Mouse (Mus musculus) c-Kit-negative CD71-positive TER-119-positive erythroid progenitor cells, embryonic 14.5 days (primary cell): ENCODE measurements around the gene Mfsd4a.

Source experiments
- DNase-seq: peaks from one replicate; pipeline ENCODE4 v3.0.0-alpha.2; 2013; ENCODE audit warnings: low read depth, low spot score

Mfsd4a gene

DNA sequence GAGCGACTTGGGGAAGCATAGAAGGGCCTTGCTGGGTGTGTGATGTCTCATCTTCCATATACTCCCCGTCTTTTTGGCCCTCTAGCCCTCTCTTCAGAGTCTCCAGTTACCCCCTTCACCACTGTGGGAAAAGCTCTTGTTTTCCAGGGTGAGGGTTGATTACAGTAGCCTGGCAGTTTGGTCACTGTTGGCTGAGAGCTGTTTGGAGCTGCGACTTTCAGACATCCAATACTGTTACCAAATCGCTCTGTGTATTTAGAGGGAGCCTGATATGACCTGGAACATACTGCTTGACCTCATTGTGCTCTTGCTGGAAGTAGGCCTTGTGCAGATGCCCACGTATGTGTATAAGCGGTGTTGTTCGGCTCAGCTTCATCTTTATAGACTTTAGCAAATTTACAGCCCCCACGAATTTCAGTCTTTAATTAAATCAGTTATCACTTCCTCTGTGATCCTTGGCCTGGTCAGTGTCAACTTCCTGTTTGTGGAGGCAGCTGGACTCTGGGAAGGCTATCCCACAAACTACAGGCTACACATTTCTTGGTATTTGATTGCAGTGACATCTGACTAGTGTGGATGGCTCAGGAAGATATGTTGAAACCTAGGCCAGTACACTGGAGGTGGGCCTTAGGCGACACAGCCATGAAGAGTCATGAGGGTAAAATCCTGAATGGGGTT is 77.6 kb downstream of the Mfsd4a start:
- DNase-seq = no peak

GRCm38 (mm10) chr1:131989476-131989875 is 78.4 kb downstream of the Mfsd4a start:
- DNase-seq = no peak

GRCm38 (mm10) chr1:131987432-131987831 is 80.4 kb downstream of the Mfsd4a start:
- DNase-seq = no peak

DNA sequence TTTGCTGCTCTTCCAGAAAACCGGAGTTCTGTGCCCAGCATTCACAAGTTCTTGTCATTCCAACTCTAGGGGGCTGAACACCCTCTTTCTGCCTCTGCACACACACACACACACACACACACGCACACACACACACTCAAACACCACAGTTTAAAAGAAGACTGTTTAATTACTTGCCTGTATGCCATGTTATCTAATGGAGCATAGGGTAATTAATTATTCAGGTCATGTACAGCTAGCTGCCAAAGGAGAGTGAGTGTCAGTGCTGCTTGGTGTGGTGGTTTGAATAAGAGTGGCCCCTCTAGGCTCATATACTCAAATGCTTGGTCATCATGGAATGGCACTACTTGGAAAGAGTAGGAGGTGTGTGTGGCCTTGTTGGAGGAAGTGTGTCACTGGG is 84.1 kb downstream of the Mfsd4a start:
- DNase-seq = no peak

GRCm38 (mm10) chr1:131982907-131983306 is 85.0 kb downstream of the Mfsd4a start:
- peak; percentile 58 for DNase-seq

GRCm38 (mm10) chr1:131981378-131982013 is 86.4 kb downstream of the Mfsd4a start:
- DNase-seq = peak; percentile 44

DNA sequence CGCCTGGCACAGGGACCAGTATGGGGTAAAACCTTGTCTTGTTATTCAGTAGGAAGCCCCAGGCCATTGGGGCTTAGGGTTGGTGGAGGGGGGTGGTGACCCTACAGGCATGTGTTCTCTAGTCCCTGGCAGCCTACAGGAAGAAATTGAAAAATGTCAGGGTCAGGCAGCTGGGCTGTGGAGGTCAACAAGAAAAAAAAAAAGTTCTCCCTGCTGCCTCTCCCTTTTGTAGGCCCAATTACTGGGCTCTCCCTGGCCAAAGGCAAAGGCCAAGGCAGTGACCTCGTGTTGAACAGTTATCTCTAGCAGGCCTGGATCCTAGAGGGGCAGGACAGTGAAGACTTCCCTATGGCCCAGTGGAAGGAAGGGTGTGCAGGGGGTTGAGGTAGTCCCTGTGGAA is 87.4 kb downstream of the Mfsd4a start:
- no peak for DNase-seq

GRCm38 (mm10) chr1:131976886-131977285 is 91.0 kb downstream of the Mfsd4a start:
- DNase-seq = no peak

GRCm38 (mm10) chr1:131973991-131974390 is 93.9 kb downstream of the Mfsd4a start:
- no peak for DNase-seq
